Mouse (Mus musculus): ENCODE measurements around the gene Itgbl1. TPM values are rescaled to one million over a fixed set of nuclear protein-coding genes. Genes with fewer than 3 reads are reported as not detected.

Itgbl1 gene
- polyA plus RNA-seq, 1 experiment from 2014 or later, result not detected

DNA sequence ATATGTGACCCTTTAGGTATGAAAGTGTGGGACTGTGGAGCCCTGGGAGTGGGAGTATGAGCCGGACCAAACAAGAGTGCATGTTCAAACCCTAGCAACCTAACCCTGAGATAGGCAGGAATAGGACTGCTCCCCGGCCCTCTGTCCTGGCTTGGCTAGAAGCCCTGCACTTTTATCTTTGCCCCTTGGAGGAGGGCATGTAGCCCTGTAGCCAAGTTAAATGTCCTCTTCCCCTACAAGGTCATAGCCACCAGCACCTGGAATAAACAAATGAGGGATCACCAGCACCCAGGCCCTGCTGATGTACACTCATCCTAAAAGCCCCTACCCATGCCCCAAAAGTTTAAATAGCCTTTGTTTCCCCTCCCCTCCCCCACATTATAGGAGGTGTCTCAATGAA lies 18.3 kb downstream of the Itgbl1 start:
- no peaks in the 10 kb centered on the region for H3K36me3 ChIP-seq (ENCODE audit: control insufficient read depth, insufficient read depth, low read length)
- no peak overlapping the region for H3K9ac ChIP-seq (ENCODE audit: low read depth, low read length)
- no peaks in the 10 kb centered on the region for H3K4me1 ChIP-seq (replicated peaks; ENCODE audit: control insufficient read depth, insufficient read depth, low read length)
- no peak overlapping the region for H3K4me2 ChIP-seq
- H3K27ac ChIP-seq (ENCODE audit: low read depth, low read length), result no peak overlapping the region
- 61% methylated on average over 2 of the region's 2 CpGs for WGBS
- DNase-seq (ENCODE audit: low spot score) (no peak), ATAC-seq (replicated peaks; ENCODE audit: low FRiP score) (no peak)
- H3K9me3 ChIP-seq (ENCODE audit: control insufficient read depth, low read length), result no peaks in the 10 kb centered on the region
- H3K4me3 ChIP-seq (ENCODE audit: low read depth, low read length), result no peak overlapping the region
- H3K27me3 ChIP-seq (replicated peaks; ENCODE audit: control insufficient read depth, insufficient read depth, low read length), result no peaks in the 10 kb centered on the region

- H3K4me2 ChIP-seq, result no peak overlapping the region
- no peak overlapping the region for H3K27ac ChIP-seq (ENCODE audit: low read depth, low read length)
- H3K9ac ChIP-seq (ENCODE audit: low read depth, low read length), result no peak overlapping the region
- no peaks in the 10 kb centered on the region for H3K4me1 ChIP-seq (replicated peaks; ENCODE audit: control insufficient read depth, insufficient read depth, low read length)
- peaks cover 3% of the 10 kb centered on the region; the same call in 1 of the 2 replicates for H3K9me3 ChIP-seq (ENCODE audit: control insufficient read depth, low read length)
- H3K27me3 ChIP-seq (replicated peaks; ENCODE audit: control insufficient read depth, insufficient read depth, low read length), result no peaks in the 10 kb centered on the region
- H3K4me3 ChIP-seq (ENCODE audit: low read depth, low read length), result no peak overlapping the region
- no peaks in the 10 kb centered on the region for H3K36me3 ChIP-seq (ENCODE audit: control insufficient read depth, insufficient read depth, low read length)
- ATAC-seq (replicated peaks; ENCODE audit: low FRiP score) (no peak), DNase-seq (ENCODE audit: low spot score) (no peak)
These were observed 55.0 kb downstream of the Itgbl1 start for GRCm38 (mm10) chr14:123714751-123715150.

- Histone ChIP-seq H3K4me2 (no peak overlapping the region), H3K4me1 (replicated peaks; ENCODE audit: control insufficient read depth, insufficient read depth, low read length) (no peaks in the 10 kb centered on the region), H3K4me3 (ENCODE audit: low read depth, low read length) (no peak overlapping the region), H3K9me3 (ENCODE audit: control insufficient read depth, low read length) (no peaks in the 10 kb centered on the region), H3K27ac (ENCODE audit: low read depth, low read length) (no peak overlapping the region), H3K36me3 (ENCODE audit: control insufficient read depth, insufficient read depth, low read length) (no peaks in the 10 kb centered on the region), H3K9ac (ENCODE audit: low read depth, low read length) (no peak overlapping the region), H3K27me3 (replicated peaks; ENCODE audit: control insufficient read depth, insufficient read depth, low read length) (no peaks in the 10 kb centered on the region)
- WGBS, result 72% methylated on average over 1 of the region's 1 CpGs
- DNase-seq (ENCODE audit: low spot score) (no peak), ATAC-seq (replicated peaks; ENCODE audit: low FRiP score) (no peak)
These were observed 82.3 kb downstream of the Itgbl1 start for GRCm38 (mm10) chr14:123742055-123742454.

GRCm38 (mm10) chr14:123751017-123751416 lies 91.2 kb downstream of the Itgbl1 start:
- ATAC-seq (replicated peaks; ENCODE audit: low FRiP score), result no peak
- no peaks in the 10 kb centered on the region for H3K9me3 ChIP-seq (ENCODE audit: control insufficient read depth, low read length)
- H3K4me1 ChIP-seq (replicated peaks; ENCODE audit: control insufficient read depth, insufficient read depth, low read length), result no peaks in the 10 kb centered on the region
- H3K9ac ChIP-seq (ENCODE audit: low read depth, low read length), result no peak overlapping the region
- H3K27ac ChIP-seq (ENCODE audit: low read depth, low read length), result no peak overlapping the region
- no peak overlapping the region for H3K4me2 ChIP-seq
- 64% methylated on average over 1 of the region's 1 CpGs for WGBS
- no peaks in the 10 kb centered on the region for H3K36me3 ChIP-seq (ENCODE audit: control insufficient read depth, insufficient read depth, low read length)
- no peak overlapping the region for H3K4me3 ChIP-seq (ENCODE audit: low read depth, low read length)
- DNase-seq (ENCODE audit: low spot score), result no peak
- H3K27me3 ChIP-seq (replicated peaks; ENCODE audit: control insufficient read depth, insufficient read depth, low read length), result no peaks in the 10 kb centered on the region

GRCm38 (mm10) chr14:123759534-123759933 lies 99.8 kb downstream of the Itgbl1 start:
- Histone ChIP-seq H3K4me3 (ENCODE audit: low read depth, low read length) (no peak overlapping the region), H3K9me3 (ENCODE audit: control insufficient read depth, low read length) (no peaks in the 10 kb centered on the region), H3K36me3 (ENCODE audit: control insufficient read depth, insufficient read depth, low read length) (no peaks in the 10 kb centered on the region), H3K9ac (ENCODE audit: low read depth, low read length) (no peak overlapping the region), H3K4me1 (replicated peaks; ENCODE audit: control insufficient read depth, insufficient read depth, low read length) (no peaks in the 10 kb centered on the region), H3K27me3 (replicated peaks; ENCODE audit: control insufficient read depth, insufficient read depth, low read length) (no peaks in the 10 kb centered on the region), H3K27ac (ENCODE audit: low read depth, low read length) (no peak overlapping the region), H3K4me2 (no peak overlapping the region)
- ATAC-seq (replicated peaks; ENCODE audit: low FRiP score) (no peak), DNase-seq (ENCODE audit: low spot score) (no peak)
- 53% methylated on average over 1 of the region's 1 CpGs for WGBS

- Histone ChIP-seq H3K36me3 (ENCODE audit: control insufficient read depth, insufficient read depth, low read length) (no peaks in the 10 kb centered on the region), H3K4me2 (no peak overlapping the region), H3K9me3 (ENCODE audit: control insufficient read depth, low read length) (no peaks in the 10 kb centered on the region), H3K27ac (ENCODE audit: low read depth, low read length) (no peak overlapping the region), H3K9ac (ENCODE audit: low read depth, low read length) (no peak overlapping the region), H3K4me3 (ENCODE audit: low read depth, low read length) (no peak overlapping the region), H3K27me3 (replicated peaks; ENCODE audit: control insufficient read depth, insufficient read depth, low read length) (no peaks in the 10 kb centered on the region), H3K4me1 (replicated peaks; ENCODE audit: control insufficient read depth, insufficient read depth, low read length) (no peaks in the 10 kb centered on the region)
- WGBS, result 80% methylated on average over 4 of the region's 4 CpGs
- no peak for ATAC-seq (replicated peaks; ENCODE audit: low FRiP score)
- no peak for DNase-seq (ENCODE audit: low spot score)
These were observed 100.3 kb downstream of the Itgbl1 start for GRCm38 (mm10) chr14:123760079-123760478.

DNA sequence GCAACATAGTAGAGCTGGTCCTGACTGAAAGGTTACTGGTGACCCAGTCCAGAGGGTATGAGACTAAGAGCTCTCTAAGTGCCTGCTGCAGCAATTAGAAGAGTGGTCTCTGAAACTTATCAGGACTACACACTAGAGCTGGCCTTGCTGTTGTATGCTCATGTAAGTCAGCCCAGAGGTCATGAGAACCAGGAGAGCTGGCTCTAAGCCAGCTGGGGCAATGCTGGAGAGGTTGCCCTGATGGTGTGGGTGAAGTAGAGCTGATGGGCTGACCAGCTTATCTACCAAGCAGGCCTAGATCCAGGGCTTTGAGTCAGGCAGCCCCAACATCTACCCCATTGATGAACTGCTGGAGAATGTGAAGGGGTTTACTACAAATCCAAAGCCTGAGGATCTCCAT lies 142.0 kb downstream of the Itgbl1 start:
- H3K4me1 ChIP-seq (replicated peaks; ENCODE audit: control insufficient read depth, insufficient read depth, low read length), result no peaks in the 10 kb centered on the region
- H3K36me3 ChIP-seq (ENCODE audit: control insufficient read depth, insufficient read depth, low read length), result no peaks in the 10 kb centered on the region
- H3K9ac ChIP-seq (ENCODE audit: low read depth, low read length), result no peak overlapping the region
- no peak overlapping the region for H3K4me3 ChIP-seq (ENCODE audit: low read depth, low read length)
- DNase-seq (ENCODE audit: low spot score) (no peak), ATAC-seq (replicated peaks; ENCODE audit: low FRiP score) (peak; percentile 31; the same call in 1 of the 2 replicates)
- no peaks in the 10 kb centered on the region for H3K27me3 ChIP-seq (replicated peaks; ENCODE audit: control insufficient read depth, insufficient read depth, low read length)
- no peaks in the 10 kb centered on the region for H3K9me3 ChIP-seq (ENCODE audit: control insufficient read depth, low read length)
- H3K27ac ChIP-seq (ENCODE audit: low read depth, low read length), result no peak overlapping the region
- no peak overlapping the region for H3K4me2 ChIP-seq

GRCm38 (mm10) chr14:123837662-123838061 lies 177.9 kb downstream of the Itgbl1 start:
- Histone ChIP-seq H3K9ac (ENCODE audit: low read depth, low read length) (no peak overlapping the region), H3K36me3 (ENCODE audit: control insufficient read depth, insufficient read depth, low read length) (no peaks in the 10 kb centered on the region), H3K4me1 (replicated peaks; ENCODE audit: control insufficient read depth, insufficient read depth, low read length) (no peaks in the 10 kb centered on the region), H3K9me3 (ENCODE audit: control insufficient read depth, low read length) (no peaks in the 10 kb centered on the region), H3K4me2 (no peak overlapping the region), H3K27ac (ENCODE audit: low read depth, low read length) (no peak overlapping the region), H3K27me3 (replicated peaks; ENCODE audit: control insufficient read depth, insufficient read depth, low read length) (no peaks in the 10 kb centered on the region), H3K4me3 (ENCODE audit: low read depth, low read length) (no peak overlapping the region)
- DNase-seq (ENCODE audit: low spot score) (no peak), ATAC-seq (replicated peaks; ENCODE audit: low FRiP score) (no peak)
- WGBS, result 72% methylated on average over 5 of the region's 5 CpGs

GRCm38 (mm10) chr14:123843675-123844425 lies 184.1 kb downstream of the Itgbl1 start:
- no peak overlapping the region for H3K27ac ChIP-seq (ENCODE audit: low read depth, low read length)
- no peaks in the 10 kb centered on the region for H3K9me3 ChIP-seq (ENCODE audit: control insufficient read depth, low read length)
- no peak for DNase-seq (ENCODE audit: low spot score)
- no peaks in the 10 kb centered on the region for H3K27me3 ChIP-seq (replicated peaks; ENCODE audit: control insufficient read depth, insufficient read depth, low read length)
- 75% methylated on average over 8 of the region's 8 CpGs for WGBS
- H3K36me3 ChIP-seq (ENCODE audit: control insufficient read depth, insufficient read depth, low read length), result no peaks in the 10 kb centered on the region
- no peaks in the 10 kb centered on the region for H3K4me1 ChIP-seq (replicated peaks; ENCODE audit: control insufficient read depth, insufficient read depth, low read length)
- ATAC-seq (replicated peaks; ENCODE audit: low FRiP score), result no peak
- no peak overlapping the region for H3K4me2 ChIP-seq
- no peak overlapping the region for H3K4me3 ChIP-seq (ENCODE audit: low read depth, low read length)
- no peak overlapping the region for H3K9ac ChIP-seq (ENCODE audit: low read depth, low read length)
